Mouse (Mus musculus): ENCODE data around the gene Pip5k1b. TPM values are rescaled to one million over a fixed set of nuclear protein-coding genes. Genes with fewer than 3 reads are reported as not detected.

The Pip5k1b gene
- polyA plus RNA-seq, 1 experiment from 2014 or later: 3.4 TPM

- WGBS: 55% methylated on average over 10 of the region's 10 CpGs
- ATAC-seq (ENCODE audit: borderline replicate concordance, extremely low read depth, low FRiP score, low TSS enrichment): no peak
- Histone ChIP-seq H3K4me3 (no peak overlapping the region), H3K27me3 (no peaks in the 10 kb centered on the region), H3K4me1 (peaks cover 14% of the 10 kb centered on the region), H3K9ac (no peak overlapping the region), H3K4me2 (no peak overlapping the region), H3K36me3 (no peaks in the 10 kb centered on the region), H3K9me3 (no peaks in the 10 kb centered on the region), H3K27ac (peak overlapping the region; percentile 44; the same call in 1 of the 2 replicates)
Observed at GRCm38 (mm10) chr19:24318172-24318571, 237.5 kb downstream of the Pip5k1b start.

GRCm38 (mm10) chr19:24317731-24318130, 237.9 kb downstream of the Pip5k1b start:
- Histone ChIP-seq H3K9ac (no peak overlapping the region), H3K36me3 (no peaks in the 10 kb centered on the region), H3K4me1 (peaks cover 14% of the 10 kb centered on the region), H3K4me3 (no peak overlapping the region), H3K9me3 (no peaks in the 10 kb centered on the region), H3K4me2 (no peak overlapping the region), H3K27me3 (no peaks in the 10 kb centered on the region), H3K27ac (peak overlapping the region; percentile 44)
- ATAC-seq (ENCODE audit: borderline replicate concordance, extremely low read depth, low FRiP score, low TSS enrichment): no peak
- 65% methylated on average over 2 of the region's 2 CpGs for WGBS

GRCm38 (mm10) chr19:24317038-24317591, 238.6 kb downstream of the Pip5k1b start:
- Histone ChIP-seq H3K4me2 (no peak overlapping the region), H3K9ac (no peak overlapping the region), H3K36me3 (no peaks in the 10 kb centered on the region), H3K4me3 (no peak overlapping the region), H3K27me3 (no peaks in the 10 kb centered on the region), H3K4me1 (peaks cover 14% of the 10 kb centered on the region), H3K27ac (peak overlapping the region; percentile 44; the same call in 1 of the 2 replicates), H3K9me3 (no peaks in the 10 kb centered on the region)
- WGBS: 49% methylated on average over 15 of the region's 15 CpGs
- ATAC-seq (ENCODE audit: borderline replicate concordance, extremely low read depth, low FRiP score, low TSS enrichment): no peak

- Histone ChIP-seq H3K36me3 (no peaks in the 10 kb centered on the region), H3K27ac (no peak overlapping the region), H3K27me3 (no peaks in the 10 kb centered on the region), H3K9me3 (no peaks in the 10 kb centered on the region), H3K4me3 (no peak overlapping the region), H3K4me2 (no peak overlapping the region), H3K9ac (no peak overlapping the region), H3K4me1 (peaks cover 14% of the 10 kb centered on the region; the same call in 1 of the 2 replicates)
- 74% methylated on average over 9 of the region's 9 CpGs for WGBS
- no peak for ATAC-seq (ENCODE audit: borderline replicate concordance, extremely low read depth, low FRiP score, low TSS enrichment)
Observed at GRCm38 (mm10) chr19:24316060-24316725, 239.5 kb downstream of the Pip5k1b start.

- ATAC-seq (ENCODE audit: borderline replicate concordance, extremely low read depth, low FRiP score, low TSS enrichment): no peak
Observed at GRCm38 (mm10) chr19:24315234-24315633, 240.4 kb downstream of the Pip5k1b start.

GRCm38 (mm10) chr19:24314676-24315075, 241.0 kb downstream of the Pip5k1b start:
- ATAC-seq (ENCODE audit: borderline replicate concordance, extremely low read depth, low FRiP score, low TSS enrichment): no peak
- Histone ChIP-seq H3K27ac (no peak overlapping the region), H3K4me2 (no peak overlapping the region), H3K27me3 (no peaks in the 10 kb centered on the region), H3K9ac (no peak overlapping the region), H3K9me3 (no peaks in the 10 kb centered on the region), H3K36me3 (no peaks in the 10 kb centered on the region), H3K4me3 (no peak overlapping the region), H3K4me1 (peaks cover 11% of the 10 kb centered on the region; the same call in 1 of the 2 replicates)
- WGBS: 87% methylated on average over 11 of the region's 11 CpGs

More at GRCm38 (mm10) chr19:24315234-24315633, 240.4 kb downstream of the Pip5k1b start:
- H3K27me3 ChIP-seq: no peaks in the 10 kb centered on the region
- no peak overlapping the region for H3K4me3 ChIP-seq
- WGBS: 92% methylated on average over 4 of the region's 4 CpGs
- H3K4me2 ChIP-seq: no peak overlapping the region
- H3K27ac ChIP-seq: no peak overlapping the region
- no peaks in the 10 kb centered on the region for H3K9me3 ChIP-seq
- peaks cover 11% of the 10 kb centered on the region; the same call in 1 of the 2 replicates for H3K4me1 ChIP-seq
- no peak overlapping the region for H3K9ac ChIP-seq
- H3K36me3 ChIP-seq: no peaks in the 10 kb centered on the region

- WGBS: 79% methylated on average over 12 of the region's 12 CpGs
Observed at GRCm38 (mm10) chr19:24312556-24313342, 242.9 kb downstream of the Pip5k1b start.

GRCm38 (mm10) chr19:24312046-24312445, 243.6 kb downstream of the Pip5k1b start:
- no peak overlapping the region for H3K27ac ChIP-seq
- H3K36me3 ChIP-seq: no peaks in the 10 kb centered on the region
- H3K4me3 ChIP-seq: no peak overlapping the region
- H3K9ac ChIP-seq: no peak overlapping the region
- H3K9me3 ChIP-seq: no peaks in the 10 kb centered on the region
- no peak overlapping the region for H3K4me2 ChIP-seq
- no peaks in the 10 kb centered on the region for H3K27me3 ChIP-seq
- H3K4me1 ChIP-seq: peaks cover 11% of the 10 kb centered on the region
- WGBS: 66% methylated on average over 5 of the region's 5 CpGs
- no peak for ATAC-seq (ENCODE audit: borderline replicate concordance, extremely low read depth, low FRiP score, low TSS enrichment)

More at GRCm38 (mm10) chr19:24312556-24313342, 242.9 kb downstream of the Pip5k1b start:
- H3K9ac ChIP-seq: no peak overlapping the region
- H3K27ac ChIP-seq: no peak overlapping the region
- no peaks in the 10 kb centered on the region for H3K9me3 ChIP-seq
- peaks cover 14% of the 10 kb centered on the region for H3K4me1 ChIP-seq
- H3K36me3 ChIP-seq: no peaks in the 10 kb centered on the region
- no peak for ATAC-seq (ENCODE audit: borderline replicate concordance, extremely low read depth, low FRiP score, low TSS enrichment)
- no peak overlapping the region for H3K4me2 ChIP-seq
- H3K27me3 ChIP-seq: no peaks in the 10 kb centered on the region
- H3K4me3 ChIP-seq: no peak overlapping the region

GRCm38 (mm10) chr19:24308305-24308705, 247.4 kb downstream of the Pip5k1b start:
- no peak overlapping the region for H3K9ac ChIP-seq
- H3K4me1 ChIP-seq: peaks cover 11% of the 10 kb centered on the region
- peak; percentile 67 for ATAC-seq (ENCODE audit: borderline replicate concordance, extremely low read depth, low FRiP score, low TSS enrichment)
- no peaks in the 10 kb centered on the region for H3K9me3 ChIP-seq
- H3K4me2 ChIP-seq: 0 out of 2 replicates have a peak overlapping the region, but pooled peaks have one; percentile 6
- no peak overlapping the region for H3K4me3 ChIP-seq
- H3K36me3 ChIP-seq: no peaks in the 10 kb centered on the region
- peak overlapping the region; percentile 83 for H3K27ac ChIP-seq
- H3K27me3 ChIP-seq: no peaks in the 10 kb centered on the region
- 6% methylated on average over 5 of the region's 5 CpGs for WGBS

- 55% methylated on average over 13 of the region's 13 CpGs for WGBS
- Histone ChIP-seq H3K4me1 (peaks cover 11% of the 10 kb centered on the region), H3K4me2 (0 out of 2 replicates have a peak overlapping the region, but pooled peaks have one; percentile 6), H3K4me3 (no peak overlapping the region), H3K9me3 (no peaks in the 10 kb centered on the region), H3K27me3 (no peaks in the 10 kb centered on the region), H3K9ac (no peak overlapping the region), H3K36me3 (no peaks in the 10 kb centered on the region), H3K27ac (peak overlapping the region; percentile 83)
- no peak; the same call in 1 of the 2 replicates for ATAC-seq (ENCODE audit: borderline replicate concordance, extremely low read depth, low FRiP score, low TSS enrichment)
Observed at GRCm38 (mm10) chr19:24307271-24308221, 248.1 kb downstream of the Pip5k1b start.

- H3K9ac ChIP-seq: no peak overlapping the region
- no peaks in the 10 kb centered on the region for H3K9me3 ChIP-seq
- H3K27me3 ChIP-seq: no peaks in the 10 kb centered on the region
- H3K27ac ChIP-seq: no peak overlapping the region
- H3K4me3 ChIP-seq: no peak overlapping the region
- no peak overlapping the region for H3K4me2 ChIP-seq
- no peaks in the 10 kb centered on the region for H3K36me3 ChIP-seq
- 77% methylated on average over 5 of the region's 5 CpGs for WGBS
- peaks cover 11% of the 10 kb centered on the region for H3K4me1 ChIP-seq
- no peak for ATAC-seq (ENCODE audit: borderline replicate concordance, extremely low read depth, low FRiP score, low TSS enrichment)
Observed at GRCm38 (mm10) chr19:24306351-24306750, 249.3 kb downstream of the Pip5k1b start.
